Mouse (Mus musculus) retina, adult 2 months (tissue): ENCODE measurements around the gene Doc2b.

Source experiments
- DNase-seq: peaks from one replicate; pipeline ENCODE4 v3.0.0-alpha.2; 2012; ENCODE audit warnings: low read depth, low spot score

The Doc2b gene

GRCm38 (mm10) chr11:75793351-75793750 is 2.5 kb downstream of the Doc2b start:
- peak; percentile 71 for DNase-seq

GRCm38 (mm10) chr11:75792535-75792934 is 3.3 kb downstream of the Doc2b start:
- no peak for DNase-seq

- DNase-seq: no peak
Measured at GRCm38 (mm10) chr11:75785897-75786296, 10.0 kb downstream of the Doc2b start.

- DNase-seq: no peak
Measured at GRCm38 (mm10) chr11:75783799-75784198, 12.1 kb downstream of the Doc2b start.

GRCm38 (mm10) chr11:75781919-75782318 is 13.9 kb downstream of the Doc2b start:
- peak; percentile 60 for DNase-seq

- no peak for DNase-seq
Measured at GRCm38 (mm10) chr11:75775919-75776318, 19.9 kb downstream of the Doc2b start.

- no peak for DNase-seq
Measured at GRCm38 (mm10) chr11:75772562-75772961, 23.3 kb downstream of the Doc2b start.

GRCm38 (mm10) chr11:75769206-75769605 is 26.6 kb downstream of the Doc2b start:
- DNase-seq: peak; percentile 67

GRCm38 (mm10) chr11:75768091-75768989 is 27.5 kb downstream of the Doc2b start:
- DNase-seq: no peak

- no peak for DNase-seq
Measured at GRCm38 (mm10) chr11:75767014-75767413, 28.8 kb downstream of the Doc2b start.

- no peak for DNase-seq
Measured at GRCm38 (mm10) chr11:75765161-75765560, 30.7 kb downstream of the Doc2b start.

- no peak for DNase-seq
Measured at GRCm38 (mm10) chr11:75764521-75765023, 31.3 kb downstream of the Doc2b start.

- no peak for DNase-seq
Measured at GRCm38 (mm10) chr11:75762708-75763107, 33.1 kb downstream of the Doc2b start.

GRCm38 (mm10) chr11:75760785-75761184 is 35.1 kb downstream of the Doc2b start:
- no peak for DNase-seq

- no peak for DNase-seq
Measured at GRCm38 (mm10) chr11:75758553-75758952, 37.3 kb downstream of the Doc2b start.

GRCm38 (mm10) chr11:75756687-75757086 is 39.2 kb downstream of the Doc2b start:
- DNase-seq: no peak

- no peak for DNase-seq
Measured at GRCm38 (mm10) chr11:75751082-75751481, 44.8 kb downstream of the Doc2b start.

GRCm38 (mm10) chr11:75750537-75750936 is 45.3 kb downstream of the Doc2b start:
- no peak for DNase-seq

- DNase-seq: no peak
Measured at GRCm38 (mm10) chr11:75744761-75745160, 51.1 kb downstream of the Doc2b start.

- DNase-seq: no peak
Measured at GRCm38 (mm10) chr11:75741615-75742014, 54.2 kb downstream of the Doc2b start.

GRCm38 (mm10) chr11:75740204-75740603 is 55.6 kb downstream of the Doc2b start:
- no peak for DNase-seq

- DNase-seq: no peak
Measured at GRCm38 (mm10) chr11:75738477-75738821, 57.4 kb downstream of the Doc2b start.

- no peak for DNase-seq
Measured at GRCm38 (mm10) chr11:75737806-75738476, 57.9 kb downstream of the Doc2b start.
